Mouse (Mus musculus) ES-E14 (cell line): ENCODE data around the gene Polr2a. TPM values are rescaled to one million over a fixed set of nuclear protein-coding genes. Genes with fewer than 3 reads are reported as not detected.

Source experiments
- DNase-seq: peaks from one replicate; pipeline ENCODE4 v3.0.0-alpha.2; 2013; ENCODE audit warnings: low read depth, low spot score
- H3K27ac ChIP-seq: 2 replicates; pipeline ENCODE4 v1.5.1; 2012; ENCODE audit warnings: low read depth, mild to moderate bottlenecking, low read length, moderate library complexity, mixed read lengths; ENCODE audit not compliant: poor library complexity, insufficient read depth, severe bottlenecking
- H3K36me3 ChIP-seq: 2 replicates; pipeline ENCODE4 v1.6.1; 2012; ENCODE audit warnings: mild to moderate bottlenecking, low read length, moderate library complexity, mixed read lengths; ENCODE audit not compliant: control insufficient read depth, poor library complexity, insufficient read depth, severe bottlenecking
- H3K4me1 ChIP-seq, 2 experiments: fragments of 150-350 bp in 1 of 2; sonication (generic) in 1 of 2; 2 replicates each; pipeline ENCODE4 v1.6.1; 2012; ENCODE audit warnings: low read length in 2 of 2, mild to moderate bottlenecking in 1 of 2, mixed read lengths in 1 of 2; ENCODE audit not compliant: control insufficient read depth in 2 of 2, insufficient read depth in 2 of 2, poor library complexity in 1 of 2
- H3K4me3 ChIP-seq, 2 experiments: fragments of 150-350 bp in 1 of 2; sonication (generic) in 1 of 2; 2 replicates each; pipeline ENCODE4 v1.5.1; 2012; ENCODE audit warnings: low read length in 2 of 2, low read depth in 1 of 2, mild to moderate bottlenecking in 1 of 2, mixed read lengths in 1 of 2; ENCODE audit not compliant: insufficient read depth in 1 of 2, poor library complexity in 1 of 2, severe bottlenecking in 1 of 2
- H3K9ac ChIP-seq: 2 replicates; pipeline ENCODE4 v1.6.1; 2012; ENCODE audit warnings: low read depth, mild to moderate bottlenecking, low read length, mixed read lengths; ENCODE audit not compliant: poor library complexity, insufficient read depth, severe bottlenecking
- H3K9me3 ChIP-seq: fragments of 150-350 bp; sonication (generic); 2 replicates; pipeline ENCODE4 v1.6.1; 2012; ENCODE audit warnings: low read depth, mild to moderate bottlenecking, low read length; ENCODE audit not compliant: control insufficient read depth, insufficient read depth
- CHD2 ChIP-seq: IDR thresholded peaks from 2 replicates; pipeline ENCODE4 v1.6.1; 2014; ENCODE audit warnings: mild to moderate bottlenecking, low read depth, low read length, inconsistent platforms
- HCFC1 ChIP-seq: IDR thresholded peaks from 2 replicates; pipeline ENCODE4 v1.6.1; 2012; ENCODE audit warnings: low read length, inconsistent platforms, borderline replicate concordance; ENCODE audit not compliant: insufficient read depth
- MAFK ChIP-seq: IDR thresholded peaks from 2 replicates; pipeline ENCODE4 v1.6.1; 2014; ENCODE audit warnings: mild to moderate bottlenecking, low read depth, low read length, inconsistent platforms; ENCODE audit not compliant: insufficient read depth
- ZC3H11A ChIP-seq: IDR thresholded peaks from 2 replicates; pipeline ENCODE4 v1.6.1; 2012; ENCODE audit warnings: low read depth, mild to moderate bottlenecking, inconsistent platforms, low read length, borderline replicate concordance
- ZNF384 ChIP-seq: IDR thresholded peaks from 2 replicates; pipeline ENCODE4 v1.6.1; 2012; ENCODE audit warnings: low read depth, low read length, inconsistent platforms
- in situ Hi-C, 2 experiments: fragments of 600-800 bp; cut with MboI; formaldehyde crosslinking; loops; one replicate each; pipeline ENCODE4 v1.15.1; 2025; ENCODE audit warnings: low sequenced_read_pairs in 2 of 2, inconsistent platforms in 1 of 2; ENCODE audit not compliant: unreplicated experiment in 2 of 2
- total RNA-seq: library from RNA; depleted of rRNA; stranded (reverse); fragments of 300-350 nt; gene quantifications from 2 replicates; pipeline ENCODE4 v1.2.3, GENCODE M21; 2012

Polr2a gene
- total RNA-seq, 1 experiment: 74.2 TPM

- no peaks in the 10 kb centered on the region for H3K9me3 ChIP-seq
- TF ChIP-seq HCFC1: no peak
- no peak for TF ChIP-seq MAFK
- TF ChIP-seq CHD2: no peak
- TF ChIP-seq ZNF384: no peak
- TF ChIP-seq ZC3H11A: no peak
- in situ Hi-C loops: no loop called here
- H3K4me1 ChIP-seq: peaks cover 0 to 15% of the 10 kb centered on the region in 2 experiments; a peak in 2 of 4 replicates
- no peak overlapping the region for H3K9ac ChIP-seq
- H3K36me3 ChIP-seq: no peaks in the 10 kb centered on the region
- no peak overlapping the region for H3K27ac ChIP-seq
- H3K4me3 ChIP-seq: no peak overlapping the region
- DNase-seq: no peak
Observed at GRCm38 (mm10) chr11:69789431-69789830, 31.0 kb upstream of the Polr2a start.

GRCm38 (mm10) chr11:69787306-69787705 is 28.9 kb upstream of the Polr2a start:
- no peak overlapping the region for H3K27ac ChIP-seq
- no peaks in the 10 kb centered on the region for H3K9me3 ChIP-seq
- H3K9ac ChIP-seq: no peak overlapping the region
- peaks cover 3 to 20% of the 10 kb centered on the region in 2 experiments for H3K4me1 ChIP-seq
- in situ Hi-C loops: no loop called here
- no peaks in the 10 kb centered on the region for H3K36me3 ChIP-seq
- H3K4me3 ChIP-seq: no peak overlapping the region
- DNase-seq: no peak
- TF ChIP-seq ZNF384 (no peak), MAFK (no peak), ZC3H11A (no peak), HCFC1 (no peak)

- H3K9ac ChIP-seq: peak overlapping the region; percentile 62
- no peaks in the 10 kb centered on the region for H3K9me3 ChIP-seq
- peaks cover 3 to 26% of the 10 kb centered on the region in 2 experiments for H3K4me1 ChIP-seq
- peak overlapping the region; percentile 50 to 67 for H3K4me3 ChIP-seq
- H3K27ac ChIP-seq: 0 out of 2 replicates have a peak overlapping the region, but pooled peaks have one; percentile 22
- TF ChIP-seq MAFK (no peak), ZNF384 (no peak), HCFC1 (no peak), ZC3H11A (no peak), CHD2 (no peak)
- in situ Hi-C loops: no loop called here
- no peak for DNase-seq
- no peaks in the 10 kb centered on the region for H3K36me3 ChIP-seq
Observed at GRCm38 (mm10) chr11:69784793-69785272, 26.4 kb upstream of the Polr2a start.

- TF ChIP-seq ZC3H11A (no peak), CHD2 (no peak)
- Histone ChIP-seq H3K36me3 (no peaks in the 10 kb centered on the region), H3K9ac (no peak overlapping the region), H3K4me3 (no peak overlapping the region), H3K4me1 (peaks cover 3 to 26% of the 10 kb centered on the region in 2 experiments), H3K27ac (no peak overlapping the region), H3K9me3 (no peaks in the 10 kb centered on the region)
- no peak for DNase-seq
- in situ Hi-C loops: no loop called here
Observed at GRCm38 (mm10) chr11:69781828-69782227, 23.4 kb upstream of the Polr2a start.

- Histone ChIP-seq H3K36me3 (no peaks in the 10 kb centered on the region), H3K4me3 (no peak overlapping the region), H3K9me3 (no peaks in the 10 kb centered on the region), H3K4me1 (peaks cover 8 to 33% of the 10 kb centered on the region in 2 experiments), H3K27ac (no peak overlapping the region), H3K9ac (no peak overlapping the region)
- no peak for DNase-seq
- TF ChIP-seq MAFK (no peak), CHD2 (no peak), ZNF384 (no peak), ZC3H11A (no peak), HCFC1 (no peak)
- in situ Hi-C loops: no loop called here
Observed at GRCm38 (mm10) chr11:69778985-69779384, 20.5 kb upstream of the Polr2a start.
